Mouse (Mus musculus) lung, postnatal 0 days (tissue): ENCODE data around the gene Aatf. TPM values are rescaled to one million over a fixed set of nuclear protein-coding genes. Genes with fewer than 3 reads are reported as not detected.

ENCODE experiments used
- ATAC-seq: fragments of 200-750 bp; cut with Nextera tagmentation; 2 replicates; pipeline ENCODE4 v1.8.0; 2017; ENCODE audit warnings: moderate library complexity
- DNase-seq: peaks from one replicate; pipeline ENCODE4 v3.0.0-alpha.2; 2016; ENCODE audit warnings: low spot score
- H3K27ac ChIP-seq: fragments of 300-500 bp; sonication (generic); 2 replicates; pipeline ENCODE4 v1.5.1; 2014; ENCODE audit warnings: antibody characterized with exemption, mild to moderate bottlenecking, low read length, mixed read lengths
- H3K27me3 ChIP-seq: fragments of 300-500 bp; sonication (generic); replicated peaks from 2 replicates; pipeline ENCODE4 v1.6.1; 2014; ENCODE audit warnings: low read length, mixed read lengths; ENCODE audit not compliant: insufficient read depth
- H3K36me3 ChIP-seq: fragments of 300-500 bp; sonication (generic); 2 replicates; pipeline ENCODE4 v1.6.1; 2014; ENCODE audit warnings: low read length, mixed read lengths; ENCODE audit not compliant: insufficient read depth
- H3K4me1 ChIP-seq: fragments of 300-500 bp; sonication (generic); 2 replicates; pipeline ENCODE4 v1.6.1; 2014; ENCODE audit warnings: antibody characterized with exemption, low read depth, low read length, mixed read lengths; ENCODE audit not compliant: insufficient read depth
- H3K4me2 ChIP-seq: fragments of 300-500 bp; sonication (generic); replicated peaks from 2 replicates; pipeline ENCODE4 v1.6.1; 2014; ENCODE audit warnings: low read depth, mild to moderate bottlenecking, low read length, moderate library complexity, mixed read lengths
- H3K4me3 ChIP-seq: fragments of 300-500 bp; sonication (generic); 2 replicates; pipeline ENCODE4 v1.5.1; 2014; ENCODE audit warnings: low read depth, low read length
- H3K9ac ChIP-seq: fragments of 300-500 bp; sonication (generic); replicated peaks from 2 replicates; pipeline ENCODE4 v1.6.1; 2014; ENCODE audit warnings: low read depth, mild to moderate bottlenecking
- H3K9me3 ChIP-seq: fragments of 300-500 bp; sonication (generic); 2 replicates; pipeline ENCODE4 v1.6.1; 2016; ENCODE audit warnings: low read length, mixed read lengths
- CTCF ChIP-seq: IDR thresholded peaks from 2 replicates; pipeline ENCODE4 v1.5.1; 2016; ENCODE audit warnings: antibody characterized with exemption, mild to moderate bottlenecking
- EP300 ChIP-seq: IDR thresholded peaks from 2 replicates; pipeline ENCODE4 v1.6.1; 2016; ENCODE audit warnings: antibody characterized with exemption, mild to moderate bottlenecking, control low read depth
- WGBS: fragments of 180-500 bp; shearing (Covaris S2); extraction: QIAGEN DNeasy Blood & Tissue Kit; methylation state at CpG from one replicate; pipeline ENCODE4 v1.1.7; 2014; 5-methylcytosine and 5-hydroxymethylcytosine counted together
- polyA plus RNA-seq: library from polyadenylated mRNA; unstranded; fragments of >200 nt; fragmentation: Nextera tagmentation; extraction: Ambion mirVana; gene quantifications from 2 replicates; pipeline ENCODE4 v1.2.1, GENCODE M21; 2015

Gene Aatf
- polyA plus RNA-seq, 1 experiment from 2014 or later: 19.4 TPM

GRCm38 (mm10) chr11:84389332-84389731, 124.0 kb downstream of the Aatf start:
- Histone ChIP-seq H3K27me3 (no peaks in the 10 kb centered on the region), H3K4me1 (no peaks in the 10 kb centered on the region), H3K9me3 (no peaks in the 10 kb centered on the region), H3K9ac (no peak overlapping the region), H3K27ac (no peak overlapping the region), H3K4me3 (no peak overlapping the region), H3K4me2 (no peak overlapping the region), H3K36me3 (no peaks in the 10 kb centered on the region)
- DNase-seq (peak; percentile 81), ATAC-seq (peak; percentile 82)
- TF ChIP-seq CTCF (no peak), EP300 (peak; percentile 16; the same call in 1 of the 2 replicates)
- 54% methylated on average over 6 of the region's 6 CpGs for WGBS

GRCm38 (mm10) chr11:84383891-84384290, 129.4 kb downstream of the Aatf start:
- TF ChIP-seq CTCF (no peak), EP300 (no peak)
- Histone ChIP-seq H3K9me3 (no peaks in the 10 kb centered on the region), H3K4me3 (no peak overlapping the region), H3K4me1 (no peaks in the 10 kb centered on the region), H3K27me3 (no peaks in the 10 kb centered on the region), H3K36me3 (peaks cover 4% of the 10 kb centered on the region; the same call in 1 of the 2 replicates), H3K9ac (no peak overlapping the region), H3K27ac (no peak overlapping the region), H3K4me2 (no peak overlapping the region)
- WGBS: 80% methylated on average over 6 of the region's 6 CpGs
- DNase-seq (no peak), ATAC-seq (no peak)

GRCm38 (mm10) chr11:84382450-84382849, 130.9 kb downstream of the Aatf start:
- Histone ChIP-seq H3K9ac (no peak overlapping the region), H3K4me3 (no peak overlapping the region), H3K27me3 (no peaks in the 10 kb centered on the region), H3K4me1 (no peaks in the 10 kb centered on the region), H3K36me3 (peaks cover 8% of the 10 kb centered on the region; the same call in 1 of the 2 replicates), H3K9me3 (no peaks in the 10 kb centered on the region), H3K4me2 (no peak overlapping the region), H3K27ac (no peak overlapping the region)
- ATAC-seq: no peak
- WGBS: 92% methylated on average over 13 of the region's 13 CpGs
- no peak for TF ChIP-seq EP300
- TF ChIP-seq CTCF: no peak
- no peak for DNase-seq

- Histone ChIP-seq H3K27ac (no peak overlapping the region), H3K4me2 (no peak overlapping the region), H3K4me1 (no peaks in the 10 kb centered on the region), H3K9me3 (no peaks in the 10 kb centered on the region), H3K4me3 (no peak overlapping the region), H3K36me3 (0 out of 2 replicates have a peak, but pooled peaks cover 3% of the 10 kb centered on the region), H3K9ac (no peak overlapping the region), H3K27me3 (no peaks in the 10 kb centered on the region)
- 94% methylated on average over 13 of the region's 13 CpGs for WGBS
- DNase-seq: no peak
- no peak for ATAC-seq
- TF ChIP-seq CTCF: no peak
- TF ChIP-seq EP300: no peak
Measured at GRCm38 (mm10) chr11:84376510-84377365, 136.6 kb downstream of the Aatf start.

GRCm38 (mm10) chr11:84375951-84376496, 137.3 kb downstream of the Aatf start:
- Histone ChIP-seq H3K36me3 (0 out of 2 replicates have a peak, but pooled peaks cover 3% of the 10 kb centered on the region), H3K27me3 (no peaks in the 10 kb centered on the region), H3K27ac (no peak overlapping the region), H3K9ac (no peak overlapping the region), H3K4me1 (no peaks in the 10 kb centered on the region), H3K4me2 (no peak overlapping the region), H3K4me3 (no peak overlapping the region), H3K9me3 (no peaks in the 10 kb centered on the region)
- DNase-seq (no peak), ATAC-seq (no peak)
- no peak for TF ChIP-seq CTCF
- no peak for TF ChIP-seq EP300
- 68% methylated on average over 3 of the region's 3 CpGs for WGBS

GRCm38 (mm10) chr11:84373122-84373521, 140.2 kb downstream of the Aatf start:
- Histone ChIP-seq H3K27me3 (no peaks in the 10 kb centered on the region), H3K4me3 (no peak overlapping the region), H3K4me2 (no peak overlapping the region), H3K9ac (no peak overlapping the region), H3K9me3 (no peaks in the 10 kb centered on the region), H3K36me3 (0 out of 2 replicates have a peak, but pooled peaks cover 3% of the 10 kb centered on the region), H3K27ac (no peak overlapping the region), H3K4me1 (no peaks in the 10 kb centered on the region)
- 87% methylated on average over 4 of the region's 4 CpGs for whole genome bisulfite sequencing
- TF ChIP-seq CTCF (no peak), EP300 (no peak)
- ATAC-seq (no peak), DNase-seq (no peak)

Other genes starting within 250 kb of the Aatf start
- 0.26 TPM in 2 replicates for gene Lhx1, start 12.0 kb upstream of the Aatf start, polyA plus RNA-seq